Mouse (Mus musculus): ENCODE measurements around the gene Ccna2. TPM values are rescaled to one million over a fixed set of nuclear protein-coding genes. Genes with fewer than 3 reads are reported as not detected.
"Not testable (repeated sequence)": the region's sequence is repeated elsewhere in the genome, so short reads cannot be mapped to it uniquely, and the experiment has no call there.

The Ccna2 gene
- 28.7 and 30.6 TPM in 2 replicates for total RNA-seq (2021)
- long read RNA-seq, experiment 1, transcript Ccna2-201 (8 exons, 2,965 nt), result major isoform, 60 of 64 reads
- long read RNA-seq, experiment 1, partial matches to known transcripts, result 2 of 64 reads
- long read RNA-seq, experiment 1, other reads (novel, unspliced or antisense), result 2 of 64 reads
- long read RNA-seq, experiment 2, transcript Ccna2-201 (8 exons, 2,965 nt), result major isoform, 37 of 41 reads
- long read RNA-seq, experiment 2, partial matches to known transcripts, result 1 of 41 reads
- long read RNA-seq, experiment 2, other reads (novel, unspliced or antisense), result 3 of 41 reads

DNA sequence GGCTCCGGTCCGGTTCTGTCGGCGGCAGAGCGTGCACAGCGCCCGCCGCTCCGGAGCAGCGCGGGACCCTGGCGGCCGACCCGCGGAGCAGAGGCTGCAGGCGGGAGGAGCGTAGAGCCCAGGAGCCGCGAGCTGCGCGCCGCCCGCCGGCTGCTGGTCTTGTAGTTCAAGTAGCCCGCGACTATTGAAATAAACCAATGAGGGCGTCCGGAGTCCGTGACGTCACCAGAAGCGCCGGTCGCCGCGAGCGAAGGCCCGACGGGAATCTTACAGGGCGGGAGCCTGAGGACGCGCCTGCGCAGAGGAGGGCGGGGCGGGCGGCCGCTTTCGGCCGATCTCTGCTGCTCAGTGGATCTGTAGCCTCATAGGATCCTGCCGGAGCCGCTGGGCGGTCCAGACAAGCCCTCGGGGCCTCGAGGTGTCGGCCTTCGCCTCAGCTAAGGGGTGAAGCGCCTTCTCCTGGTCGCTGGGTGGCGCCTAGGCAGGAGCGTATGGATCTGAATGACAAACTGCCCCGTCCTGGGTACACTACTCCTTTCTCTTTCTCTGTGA lies at the start of gene Ccna2:
TSS of gene Ccna2 (minus strand) at position 324 of the 552 bp plus-strand sequence.
- DNase-seq, result peak; percentile 99

DNA sequence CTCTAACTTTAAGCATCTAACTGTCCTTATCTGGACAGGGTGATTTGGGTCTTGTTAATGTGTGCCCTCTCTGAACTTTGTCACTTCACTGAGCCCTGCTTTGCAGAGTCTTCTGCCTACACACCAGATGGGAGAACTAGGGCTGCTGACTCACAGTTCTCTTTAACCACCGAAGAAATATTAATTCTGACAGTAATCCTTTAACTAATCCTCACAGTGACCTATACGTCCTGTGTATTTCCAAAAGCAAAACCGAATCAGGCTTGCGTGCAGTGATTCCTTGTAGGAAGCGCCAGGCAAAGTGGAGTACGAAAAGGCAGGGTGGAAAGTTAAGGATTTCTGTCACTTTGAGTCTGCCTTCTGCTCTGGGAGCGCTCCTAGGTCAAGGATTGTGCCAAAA lies 46.2 kb upstream of the Ccna2 start:
- no peak for DNase-seq

DNA sequence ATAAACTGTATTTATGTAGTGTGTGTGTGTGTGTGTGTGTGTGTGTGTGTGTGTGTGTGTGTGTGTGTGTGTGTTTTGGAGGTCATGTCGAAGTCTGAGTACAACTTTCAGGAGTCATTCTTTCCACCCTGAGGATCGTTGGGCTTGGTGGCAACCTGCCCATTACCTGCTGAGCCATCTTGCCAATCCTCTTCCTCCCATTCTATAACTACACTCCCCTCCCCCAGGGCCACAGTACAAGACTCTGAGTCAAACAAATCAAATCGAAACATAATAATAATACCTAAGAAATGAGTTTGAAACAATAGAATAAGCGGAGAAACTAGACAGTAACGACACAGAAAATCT lies 41.9 kb upstream of the Ccna2 start:
- DNase-seq, result no peak

DNA sequence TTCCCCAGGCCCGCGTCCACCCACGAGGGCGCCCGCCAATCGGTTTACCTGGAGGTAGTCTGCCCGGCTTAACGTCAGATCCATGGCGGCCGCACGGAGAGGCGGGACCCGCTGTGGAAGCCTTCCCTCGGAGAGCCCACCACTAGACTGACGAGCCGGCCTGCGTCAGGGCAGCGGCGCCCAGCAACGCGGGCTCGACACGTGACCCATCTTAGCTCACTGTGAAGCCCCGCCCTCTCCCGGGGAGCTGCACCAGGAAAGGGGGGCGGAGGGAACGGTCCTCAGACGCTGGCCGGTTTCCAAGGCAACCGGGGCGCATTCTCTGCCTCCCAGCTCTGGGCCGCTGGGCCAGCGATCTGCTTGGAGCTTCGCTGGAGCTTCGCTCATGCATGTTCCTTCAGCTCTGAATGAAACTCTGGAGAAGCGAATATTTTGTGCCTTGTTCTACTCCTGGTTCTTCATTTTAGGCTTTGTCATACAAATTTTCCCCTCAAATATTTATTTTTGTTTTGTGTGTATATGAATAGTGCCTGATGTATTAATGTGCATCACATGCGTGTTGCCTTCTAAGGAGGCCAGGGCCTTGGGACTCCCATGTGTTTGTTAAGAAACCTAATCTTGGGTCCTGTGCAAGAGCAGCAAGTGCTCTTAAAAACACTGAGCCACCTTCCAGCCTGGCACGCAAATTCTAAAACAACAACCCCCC lies 41.4 kb upstream of the Ccna2 start, which contains the start of gene Bbs7:
TSS of gene Bbs7 (minus strand) at position 276 of the 706 bp plus-strand sequence.
- peak; percentile 97 for DNase-seq

DNA sequence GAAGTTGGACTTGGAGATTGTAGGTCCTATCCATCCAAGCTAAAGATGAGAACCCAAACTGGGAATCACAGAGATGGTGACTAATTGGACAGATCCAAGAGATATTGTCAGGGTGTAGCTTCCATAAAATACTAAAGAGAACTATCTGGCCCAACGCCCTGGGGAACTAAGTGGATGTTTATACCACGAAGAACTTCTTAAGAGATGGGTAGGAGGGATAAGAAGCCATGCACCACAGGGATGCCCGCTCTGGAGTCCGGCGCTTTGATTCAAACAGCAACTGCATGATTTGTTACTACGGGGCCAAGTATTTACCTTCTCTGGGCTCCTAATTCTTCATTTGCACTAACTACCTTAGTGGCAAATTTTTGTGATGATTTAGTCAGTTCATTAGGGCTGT lies 40.7 kb upstream of the Ccna2 start:
- peak; percentile 4 for DNase-seq

DNA sequence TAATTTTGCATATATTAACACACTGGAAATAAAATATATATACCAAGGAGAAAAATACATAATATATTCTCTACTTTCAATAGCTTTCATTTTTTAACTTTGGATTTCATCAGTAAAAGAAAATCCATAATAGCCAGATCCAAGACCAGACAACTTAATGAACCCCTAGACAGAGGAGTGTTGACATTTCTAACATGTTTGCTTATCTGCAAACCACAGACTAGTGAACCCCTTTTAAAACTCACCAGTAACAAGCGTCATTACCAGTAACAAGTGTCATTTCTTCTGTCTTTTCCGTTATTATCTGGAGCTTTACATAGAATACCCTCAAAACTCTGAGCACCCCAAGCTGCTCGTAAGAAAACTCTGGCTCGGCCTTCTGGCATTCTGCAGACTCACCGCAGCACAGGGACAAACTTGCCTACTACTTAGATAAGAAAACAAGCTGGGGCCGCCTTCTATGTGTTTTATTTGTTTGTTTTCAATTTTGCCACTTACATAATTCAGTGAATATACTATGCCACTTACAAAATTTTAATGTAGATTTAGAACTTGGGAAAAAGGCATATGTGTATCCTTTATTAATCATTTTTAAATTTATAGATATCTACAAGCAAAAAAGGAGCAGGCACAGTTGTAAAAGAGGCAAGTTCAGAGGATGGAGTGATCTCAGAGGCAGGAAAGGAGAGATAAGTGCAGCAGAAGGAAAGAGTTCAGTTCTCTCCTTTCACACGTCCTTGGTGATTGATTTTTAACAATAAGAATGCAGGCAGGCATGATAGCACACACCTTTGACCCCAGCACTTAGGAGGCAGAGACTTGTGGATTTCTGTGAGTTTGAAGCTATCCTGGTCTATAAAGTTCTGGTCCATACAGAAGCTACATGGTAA lies 34.2 kb upstream of the Ccna2 start:
- DNase-seq, result no peak

DNA sequence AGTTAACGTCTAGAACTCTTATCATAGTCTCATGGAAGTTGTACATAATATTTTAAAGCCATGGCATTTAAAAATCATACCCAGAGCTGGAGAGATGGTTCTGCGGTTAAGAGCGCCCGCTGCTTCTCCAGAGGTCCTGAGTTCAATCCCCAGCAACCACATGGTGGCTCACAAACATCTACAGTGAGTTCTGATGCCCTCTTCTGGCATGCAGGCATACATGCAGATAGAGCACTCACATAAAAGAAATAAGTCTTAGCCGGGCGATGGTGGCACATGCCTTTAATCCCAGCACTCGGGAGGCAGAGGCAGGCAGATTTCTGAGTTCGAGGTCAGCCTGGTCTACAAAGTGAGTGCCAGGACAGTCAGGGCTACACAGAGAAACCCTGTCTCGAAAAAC lies 27.8 kb upstream of the Ccna2 start:
- DNase-seq, result not testable (repeated sequence)

DNA sequence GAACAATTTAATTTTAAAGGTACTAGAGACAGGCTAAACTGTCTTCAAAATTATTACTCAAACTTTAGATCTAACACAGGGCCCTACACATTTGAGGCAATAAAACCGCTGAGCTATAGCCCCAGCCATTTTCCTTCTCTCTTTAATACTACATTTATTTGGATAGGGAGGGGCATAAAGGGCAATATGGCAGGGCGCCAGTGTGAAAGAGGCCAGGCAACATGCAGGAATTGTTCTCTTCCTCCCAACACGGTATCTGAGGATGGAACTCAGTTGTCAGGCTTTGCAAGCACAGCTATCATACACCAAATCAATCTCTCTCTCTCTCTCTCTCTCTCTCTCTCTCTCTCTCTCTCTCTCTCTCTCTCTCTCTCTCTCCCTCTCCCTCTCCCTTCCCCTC lies 26.9 kb upstream of the Ccna2 start:
- no peak for DNase-seq

DNA sequence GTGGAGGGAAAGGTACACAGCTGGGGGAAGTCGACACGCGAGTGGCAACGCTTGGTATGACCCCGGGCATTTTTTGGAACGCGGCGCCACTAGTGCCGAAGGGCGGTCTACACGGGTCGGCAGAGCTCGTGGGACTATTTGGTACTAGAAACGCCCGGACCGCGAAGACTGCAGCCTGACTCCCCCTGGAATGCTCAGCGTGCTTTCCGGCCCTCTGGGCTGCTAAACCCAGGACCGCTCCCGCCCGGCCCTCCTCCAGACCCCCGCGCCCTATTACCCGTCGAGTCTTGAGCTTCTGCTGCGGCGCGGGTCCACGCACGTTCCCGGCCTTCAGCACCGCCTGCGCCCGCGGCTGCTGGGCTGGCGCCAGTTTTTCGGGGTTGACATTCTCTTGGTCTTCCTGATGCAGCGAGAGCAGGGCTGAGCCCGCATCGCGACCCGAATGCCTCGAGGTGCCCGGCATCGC lies 556 bp downstream of the Ccna2 start:
- DNase-seq, result peak; percentile 54

DNA sequence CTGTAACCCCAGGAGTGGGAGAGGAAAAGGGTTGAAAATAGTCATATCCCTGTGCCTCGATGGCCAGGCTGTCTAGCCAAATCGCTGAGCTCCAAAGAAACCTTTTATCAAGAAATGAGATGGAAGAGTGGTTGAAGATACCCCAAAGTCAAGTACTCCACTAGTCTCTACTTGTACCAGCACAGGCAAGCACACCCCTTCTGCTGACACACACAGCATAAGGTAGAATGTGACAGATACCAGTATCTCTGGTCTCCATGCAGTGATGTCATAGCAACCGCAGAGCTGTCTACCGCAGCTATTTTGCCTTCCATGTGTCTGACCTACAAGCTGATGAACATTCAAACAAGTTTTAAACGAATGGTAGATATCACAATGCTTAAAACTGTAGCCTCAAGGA lies 2.1 kb downstream of the Ccna2 start:
- DNase-seq, result no peak

DNA sequence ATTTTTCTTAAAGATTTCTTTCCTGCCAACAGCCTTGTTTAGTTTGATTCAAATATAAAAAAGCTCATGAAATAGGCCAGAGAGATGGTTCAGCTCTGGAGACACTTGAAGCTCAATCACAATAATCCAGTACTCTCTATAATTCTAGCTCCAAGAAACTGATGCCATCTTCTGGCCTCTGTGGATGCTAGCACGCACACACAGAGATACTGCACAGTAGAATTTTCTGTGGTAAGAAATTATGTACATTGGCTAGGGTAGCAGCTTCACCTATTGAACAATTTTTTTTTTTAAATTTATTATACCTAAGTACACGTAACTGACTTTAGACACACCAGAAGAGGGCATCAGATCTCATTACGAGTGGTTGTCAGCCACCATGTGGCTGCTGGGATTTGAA lies 8.3 kb downstream of the Ccna2 start:
- no peak for DNase-seq

DNA sequence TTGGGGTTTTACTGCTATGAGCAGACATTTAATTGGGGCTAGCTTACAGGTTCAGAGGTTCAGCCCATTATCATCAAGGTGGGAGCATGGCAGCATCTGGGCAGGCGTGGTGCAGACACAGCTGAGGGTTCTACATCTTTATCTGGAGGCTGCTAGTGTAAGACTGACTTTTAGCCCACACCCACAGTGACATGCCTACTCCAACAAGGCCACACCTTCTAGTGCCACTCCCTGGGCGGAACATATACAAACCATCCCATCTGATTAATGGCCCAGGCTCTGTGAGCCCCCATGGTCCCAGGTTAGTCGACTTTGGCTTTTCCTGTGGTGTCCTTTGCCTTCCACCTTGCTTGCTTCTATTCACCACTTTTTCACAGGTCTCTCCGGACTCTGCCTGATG lies 12.3 kb downstream of the Ccna2 start:
- DNase-seq, result no peak

DNA sequence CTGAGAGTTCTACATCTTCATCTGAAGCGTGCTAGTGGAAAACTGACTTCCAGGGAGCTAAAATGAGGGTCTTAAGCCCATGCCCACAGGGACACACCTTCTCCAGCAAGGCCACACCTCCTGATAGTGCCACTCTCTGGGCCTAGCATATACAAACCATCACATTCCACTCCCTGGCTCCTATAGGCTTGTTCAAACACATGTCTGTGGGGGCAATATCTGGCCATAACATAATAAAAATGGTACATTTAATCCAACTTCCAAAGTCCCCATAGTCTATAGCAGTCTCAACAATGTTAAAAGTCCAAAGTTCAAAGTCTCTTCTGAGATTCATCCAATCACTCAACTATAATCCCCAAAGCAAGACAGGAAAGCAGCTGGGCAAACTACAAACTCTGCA lies 14.3 kb downstream of the Ccna2 start:
- DNase-seq, result no peak

DNA sequence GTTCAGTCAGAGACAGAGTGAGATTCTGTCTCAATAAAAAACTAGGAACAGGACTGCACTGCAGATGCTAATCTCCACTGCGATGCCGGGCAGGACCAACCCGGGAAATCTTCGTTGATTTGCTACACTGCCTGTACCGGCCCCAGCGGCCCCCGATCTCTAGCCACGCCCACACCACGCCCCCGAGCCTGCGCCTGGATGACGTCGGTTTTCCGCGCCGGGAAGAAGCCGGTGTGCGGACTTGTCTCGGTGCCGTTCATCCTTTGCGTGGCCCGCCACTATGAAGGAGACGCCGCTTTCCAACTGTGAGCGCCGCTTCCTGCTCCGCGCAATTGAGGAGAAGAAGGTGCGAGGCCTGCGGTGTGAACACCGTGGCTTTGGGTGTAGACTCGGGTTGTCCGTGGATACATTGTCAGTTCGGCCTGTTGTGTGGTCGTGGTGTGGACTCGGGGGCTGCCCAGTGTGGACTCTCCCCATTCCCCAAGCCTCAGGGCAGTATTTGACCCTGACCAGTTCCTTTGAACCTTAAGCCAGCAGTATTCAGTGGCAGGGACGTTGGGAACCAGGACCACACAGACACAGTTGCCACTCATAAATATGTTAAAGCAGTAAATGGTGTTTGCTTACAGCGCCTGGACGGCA lies 19.4 kb downstream of the Ccna2 start, which contains the start of gene Exosc9:
TSS of gene Exosc9 (plus strand) at position 201 of the 642 bp plus-strand sequence.
- DNase-seq, result peak; percentile 98

DNA sequence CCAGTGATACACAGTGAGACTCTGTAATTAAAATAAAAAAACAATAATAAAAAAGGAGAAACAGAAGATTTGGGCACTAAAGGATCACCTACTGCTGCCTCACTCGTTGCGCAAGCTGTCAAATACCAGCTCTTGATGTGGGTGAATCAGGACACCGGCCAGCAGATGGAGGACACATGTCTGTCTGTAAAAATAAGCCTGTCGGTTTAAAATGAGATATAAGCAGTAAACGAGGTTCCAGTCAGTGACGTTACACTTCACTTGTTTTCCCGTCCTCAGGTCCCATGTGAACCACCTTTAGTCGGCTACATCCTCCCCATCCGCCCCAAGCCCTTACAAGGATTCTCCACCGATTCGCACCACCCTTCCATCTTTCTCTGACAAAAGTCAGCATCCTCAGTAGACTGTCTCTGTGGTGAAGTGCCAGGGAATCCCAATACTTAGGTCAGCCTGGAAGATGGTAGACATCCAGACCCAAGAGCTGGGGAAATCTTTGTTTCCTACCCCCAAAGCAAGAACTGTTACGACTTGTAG lies 20.0 kb downstream of the Ccna2 start:
- peak; percentile 27 for DNase-seq

DNA sequence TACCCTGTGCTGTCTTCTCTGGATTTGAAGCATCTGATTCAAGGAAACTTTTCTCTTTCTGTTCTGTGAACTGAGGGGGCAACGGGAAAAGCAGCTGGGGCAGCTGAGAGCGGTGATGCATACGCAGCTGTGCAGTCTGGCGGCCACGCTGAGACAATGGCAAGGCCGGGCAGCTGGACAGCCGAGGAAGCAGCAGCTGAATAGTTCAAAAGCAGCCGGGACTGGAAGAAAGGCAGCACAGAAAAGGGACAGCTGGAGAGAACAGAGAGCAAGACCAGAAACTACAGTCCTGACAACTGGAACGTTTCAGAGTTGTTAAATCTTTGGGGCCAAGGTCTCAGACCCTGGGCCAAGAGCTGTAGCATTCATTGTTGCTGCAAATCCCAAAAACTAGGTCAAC lies 20.6 kb downstream of the Ccna2 start:
- peak; percentile 30 for DNase-seq

DNA sequence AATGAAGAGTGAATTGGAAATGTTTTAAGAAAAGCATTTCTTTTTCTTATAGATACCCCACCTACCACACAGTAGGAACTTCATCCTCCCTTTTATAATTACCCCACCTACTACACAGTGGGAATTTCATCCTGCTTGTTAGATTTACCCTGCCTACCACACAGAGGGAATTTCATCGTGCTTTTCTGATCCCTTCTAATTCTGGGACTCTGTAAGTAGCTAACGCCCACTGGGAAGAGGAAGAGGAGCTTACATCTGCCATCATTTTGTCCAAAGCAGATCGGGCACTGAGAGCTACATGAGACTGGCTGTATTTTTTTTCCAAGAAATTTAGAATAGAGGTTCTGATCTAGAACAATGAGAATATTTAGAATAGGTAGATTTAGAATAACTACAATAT lies 27.0 kb downstream of the Ccna2 start:
- no peak for DNase-seq

DNA sequence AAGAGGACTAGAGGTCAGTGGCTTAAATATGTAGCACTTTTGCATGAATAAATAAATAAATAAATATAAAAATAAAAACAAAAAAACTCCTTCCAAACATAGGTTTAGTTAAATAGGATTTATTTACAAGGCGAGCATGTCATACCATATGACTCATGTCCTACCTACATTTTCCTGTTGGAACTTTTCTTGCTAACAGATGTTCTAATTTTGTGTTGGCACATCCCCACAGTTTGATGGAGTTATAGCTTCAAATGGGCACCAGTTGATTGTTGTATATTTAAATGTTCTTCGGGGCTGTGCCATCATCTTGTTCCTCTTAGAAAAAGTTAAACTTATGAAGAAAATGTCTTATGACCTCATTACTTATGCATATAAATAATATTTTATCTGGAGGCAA lies 30.6 kb downstream of the Ccna2 start:
- no peak for DNase-seq

DNA sequence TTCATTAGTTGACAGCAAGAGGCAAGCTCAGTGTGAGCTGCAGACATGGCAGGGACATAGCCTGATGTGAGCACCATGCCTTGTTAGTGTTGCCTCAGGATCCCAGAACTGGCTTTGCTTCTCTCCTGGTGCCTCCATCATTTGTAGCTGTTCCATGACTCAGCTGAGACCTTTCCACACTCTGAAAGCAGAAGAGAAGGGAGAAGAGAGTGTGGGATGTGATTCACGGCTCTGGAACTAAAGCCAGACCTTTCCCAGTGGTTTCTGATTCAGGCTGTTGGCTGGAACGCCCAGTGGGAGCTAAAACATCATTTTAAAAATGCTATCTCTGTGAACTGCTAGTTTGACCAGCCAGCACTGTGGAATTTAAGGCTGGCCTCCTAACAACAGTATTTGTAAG lies 31.2 kb downstream of the Ccna2 start:
- no peak for DNase-seq

DNA sequence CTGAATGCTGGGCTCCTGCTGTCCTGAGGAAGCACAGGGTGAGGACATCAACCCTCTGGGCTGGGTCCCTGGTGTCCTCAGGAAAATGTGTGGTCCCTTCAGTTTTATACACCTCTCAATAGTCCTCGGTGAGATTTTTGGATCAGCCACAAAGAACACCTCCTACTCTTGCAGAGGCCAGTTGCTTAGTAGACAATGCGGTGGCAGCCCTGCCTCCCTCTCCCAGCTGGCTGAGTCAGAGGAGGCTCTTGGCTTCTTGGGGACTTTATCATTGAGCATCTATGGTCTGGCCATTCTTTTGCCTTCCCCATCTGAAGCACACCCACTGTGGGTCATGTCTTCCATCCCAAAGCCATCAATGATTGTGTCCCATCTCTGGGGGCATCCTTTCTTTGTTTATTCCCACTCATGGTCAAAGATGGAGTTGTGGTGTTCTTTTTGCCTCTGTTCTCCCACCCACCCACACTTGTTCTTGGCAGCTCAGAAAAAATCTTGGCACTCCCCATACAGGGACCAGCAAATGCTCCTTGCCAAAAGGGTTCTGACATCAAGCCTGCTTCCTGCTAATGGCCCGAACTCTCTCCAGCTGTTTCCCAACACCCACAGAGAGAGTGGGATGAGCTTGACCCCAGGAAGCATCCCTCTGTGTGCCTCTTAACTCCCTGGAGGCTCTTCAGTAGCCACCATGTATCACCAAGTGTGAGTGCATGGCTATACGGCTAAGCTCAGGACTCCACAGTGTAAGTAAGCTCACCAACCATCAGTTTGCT lies 34.1 kb downstream of the Ccna2 start:
- DNase-seq, result no peak

DNA sequence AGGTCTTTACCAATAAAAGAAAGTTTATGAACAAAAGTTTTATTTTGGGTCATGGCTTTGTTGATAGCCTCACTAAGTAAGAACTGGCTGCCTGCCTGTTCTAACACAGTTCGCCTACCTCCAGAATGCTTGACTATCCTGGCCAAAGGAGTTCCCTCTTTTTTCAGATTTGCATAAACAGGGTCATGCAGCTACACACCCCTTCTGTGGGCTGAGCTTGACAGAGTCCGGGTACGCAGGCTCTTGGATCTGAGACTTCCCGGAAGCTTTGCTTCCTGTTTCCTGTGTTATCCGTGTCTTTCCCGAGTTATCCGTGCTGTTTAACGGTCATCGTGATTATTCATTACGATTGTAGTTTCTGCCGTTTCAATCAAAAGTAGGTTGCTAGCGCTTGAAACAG lies 35.9 kb downstream of the Ccna2 start:
- no peak for DNase-seq
